Comparison of ENCODE assay signal across 9 mouse cellular contexts in the genomic region with DNA sequence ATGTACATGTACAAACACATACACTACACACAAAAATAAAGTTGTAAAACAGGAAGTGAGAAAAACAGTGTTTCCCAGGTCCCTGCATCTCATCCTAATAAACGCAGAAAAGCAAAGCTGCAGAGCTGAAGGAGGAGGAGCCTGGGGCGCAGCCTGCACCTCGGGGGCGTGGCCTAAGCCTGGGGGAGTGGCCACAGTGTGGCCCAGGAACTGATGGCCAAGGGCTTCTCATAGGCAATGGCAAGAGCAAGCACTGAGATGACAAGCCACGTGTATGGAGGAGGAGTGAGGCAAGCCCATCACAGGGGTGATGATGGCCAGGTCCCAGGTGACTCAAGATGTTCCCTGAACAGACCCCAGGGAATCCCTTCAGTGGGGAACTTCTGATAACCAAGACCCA. TPM values are rescaled to one million over a fixed set of nuclear protein-coding genes. Genes with fewer than 3 reads are reported as not detected.
DNase-seq lines count a peak whose midpoint lies in the region; ATAC-seq and TF ChIP-seq lines count a peak whose summit lies in the region.
"Had no signal": no experiment of that assay in that cellular context is flagged by ENCODE, and none has a peak within 500 bp of the region (broad histone marks: within the 10 kb centered on the region; RNA-seq: fewer than 3 reads in every experiment).

No protein-coding gene starts in this region.

- no peaks in the 10 kb centered on the region for H3K4me1 ChIP-seq in G1E (ENCODE audit: insufficient read depth, low read depth, low read length)
- H3K4me1 ChIP-seq: midbrain, embryonic 15.5 days had no signal

- intact Hi-C loops in left cerebral cortex, postnatal 25 days (cut with DNase I) = loop anchor here (2.0 to 5.0 kb wide), 2 partner anchors 641 to 660 kb away; no protein-coding TSS in a partner anchor
- intact Hi-C loops in left cerebral cortex, postnatal 36 days (cut with DNase I) = loop anchor here (5.0 to 10.0 kb wide), 3 partner anchors 135 to 640 kb away; no protein-coding TSS in a partner anchor

- DNase-seq in adrenal gland, adult 2 months = peak; percentile 17
- DNase-seq in adrenal gland, adult 8-10 months = no peak
- DNase-seq in left cerebral cortex, postnatal 25 days (ENCODE audit: low spot score in 2 of 2) = peak; percentile 0 to 1
- no peak for DNase-seq in left cerebral cortex, postnatal 36 days (ENCODE audit: low spot score in 2 of 2)
- DNase-seq in G1E (ENCODE audit: low spot score) = no peak
- DNase-seq in kidney, postnatal 4 days = peak; percentile 55 to 58
- DNase-seq in layer of hippocampus, postnatal 25 days (ENCODE audit: extremely low spot score in 1 of 2, low spot score in 1 of 2) = no peak
- DNase-seq in cerebellum, adult 8-10 months = no peak

- peaks cover 7% of the 10 kb centered on the region; the same call in 1 of the 2 replicates for H3K27me3 ChIP-seq in G1E (ENCODE audit: insufficient read depth, low read length)
- H3K27me3 ChIP-seq: midbrain, embryonic 15.5 days had no signal

- peak; percentile 40 for ATAC-seq in G1E (ENCODE audit: extremely low read depth, insufficient number of reproducible peaks, low FRiP score, poor library complexity, severe bottlenecking)

- H3K4me3 ChIP-seq in G1E (ENCODE audit: low read depth, low read length) = no peak overlapping the region
- H3K4me3 ChIP-seq: midbrain, embryonic 15.5 days had no signal

- H3K9me3 ChIP-seq in G1E (replicated peaks) = no peaks in the 10 kb centered on the region
- H3K9me3 ChIP-seq: midbrain, embryonic 15.5 days had no signal

- H3K36me3 ChIP-seq in G1E (replicated peaks) = no peaks in the 10 kb centered on the region
- H3K36me3 ChIP-seq: midbrain, embryonic 15.5 days had no signal

- no peak for TF ChIP-seq CTCF in G1E (IDR thresholded peaks at IDR 0.05; ENCODE audit: low read depth, low read length)

RNA-seq across cellular contexts. Expression of a gene that starts 35.2 kb away (rescaled TPM):
- 1 to 10 TPM; 1.5 to 2.0 TPM for total RNA-seq in adrenal gland, adult 2 months (2021)
- 2.3 and 6.0 TPM in 2 replicates for polyA plus RNA-seq in adrenal gland, adult 2 months (2012; rRNA removed)
- 1 to 10 TPM; 1.7 to 4.8 (median 2.6) TPM for total RNA-seq in adrenal gland, adult 8-10 months (2022)
- 1 to 10 TPM; 7.4 to 9.1 TPM for total RNA-seq in left cerebral cortex, postnatal 25 days (2021)
- 10 to 100 TPM in 1 of 2 experiments, 1 to 10 TPM in 1; 6.3 to 11.4 TPM for total RNA-seq in left cerebral cortex, postnatal 36 days (2021)
- total RNA-seq in G1E (2014; fragmentation: Nextera tagmentation) (1.3 and 1.6 TPM in 2 replicates), G1E (2017) (3.2 and 3.8 TPM in 2 replicates)
- polyA plus RNA-seq in G1E (2012) = 0.52 and 0.64 TPM in 2 replicates
- 1 to 10 TPM; 7.4 to 8.6 TPM for total RNA-seq in layer of hippocampus, postnatal 25 days (2021)

RNA-seq across cellular contexts. Expression of a gene that starts 55.5 kb away (rescaled TPM):
- total RNA-seq in adrenal gland, adult 2 months (2021) = 10 to 100 TPM; 67.8 to 83.7 TPM
- 52.2 and 52.3 TPM in 2 replicates for polyA plus RNA-seq in adrenal gland, adult 2 months (2012; rRNA removed)
- total RNA-seq in adrenal gland, adult 8-10 months (2022) = 10 to 100 TPM; 59.3 to 80.6 (median 74.3) TPM
- total RNA-seq in left cerebral cortex, postnatal 25 days (2021) = 100 to 1,000 TPM; 240 to 249 TPM
- 100 to 1,000 TPM; 229 to 269 TPM for total RNA-seq in left cerebral cortex, postnatal 36 days (2021)
- 35.3 and 35.7 TPM in 2 replicates for total RNA-seq in G1E (2014; fragmentation: Nextera tagmentation)
- 13.6 and 14.6 TPM in 2 replicates for total RNA-seq in G1E (2017)
- 20.2 and 21.3 TPM in 2 replicates for polyA plus RNA-seq in G1E (2012)
- total RNA-seq in layer of hippocampus, postnatal 25 days (2021) = 100 to 1,000 TPM; 223 to 246 TPM

Comparison
In these comparisons a context has a peak if more than half of its experiments do, and no peak if none do; other contexts are left out.
1. DNase-seq: peak in adrenal gland, adult 2 months (single experiment), left cerebral cortex, postnatal 25 days (2 of 2) and kidney, postnatal 4 days (2 of 2); none in adrenal gland, adult 8-10 months (single experiment), left cerebral cortex, postnatal 36 days (0 of 2), G1E (single experiment), layer of hippocampus, postnatal 25 days (0 of 2) and cerebellum, adult 8-10 months (single experiment).